Mouse (Mus musculus) gastrocnemius, adult 8-10 months (tissue): ENCODE results near the gene Nxnl1. TPM values are rescaled to one million over a fixed set of nuclear protein-coding genes. Genes with fewer than 3 reads are reported as not detected.
"Not testable (repeated sequence)": the region's sequence is repeated elsewhere in the genome, so short reads cannot be mapped to it uniquely, and the experiment has no call there.

Experiments
- DNase-seq, 2 experiments: peaks; one replicate each; pipeline ENCODE4 v3.0.0; 2022; ENCODE audit warnings: low spot score in 2 of 2
- total RNA-seq, 4 experiments: library from RNA; stranded (reverse); gene quantifications; 2 replicates each; pipeline ENCODE4 v1.2.4; 2022

Nxnl1 gene
- total RNA-seq, 4 experiments from 2014 or later, result 0.09 to 0.13 TPM; not detected in 2

- no peak for DNase-seq
Measured at GRCm38 (mm10) chr8:71558071-71558957, 8.1 kb downstream of the Nxnl1 start, which contains the start of gene Tmem221. TSS of gene Tmem221 (minus strand) at chr8:71558871.

DNA sequence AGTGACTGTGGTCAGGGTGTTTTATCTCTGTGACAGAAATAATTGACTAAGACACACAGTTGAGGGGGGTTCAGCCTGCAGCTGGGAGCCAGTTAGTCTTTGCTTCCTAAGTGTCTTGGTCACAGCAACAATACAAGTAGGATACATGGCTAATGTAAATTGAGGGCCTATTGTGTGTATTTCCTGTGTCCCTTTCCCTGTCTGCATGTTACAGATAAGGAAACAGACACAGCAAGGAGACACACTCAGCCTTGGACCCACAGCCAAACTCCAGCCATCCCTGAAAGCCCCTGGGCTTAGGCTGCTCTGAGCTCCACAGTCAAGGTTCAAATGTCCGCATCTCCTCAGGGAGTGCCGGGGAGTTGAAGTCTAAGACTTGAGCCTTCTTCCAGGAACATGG is 11.8 kb downstream of the Nxnl1 start:
- no peak for DNase-seq

DNA sequence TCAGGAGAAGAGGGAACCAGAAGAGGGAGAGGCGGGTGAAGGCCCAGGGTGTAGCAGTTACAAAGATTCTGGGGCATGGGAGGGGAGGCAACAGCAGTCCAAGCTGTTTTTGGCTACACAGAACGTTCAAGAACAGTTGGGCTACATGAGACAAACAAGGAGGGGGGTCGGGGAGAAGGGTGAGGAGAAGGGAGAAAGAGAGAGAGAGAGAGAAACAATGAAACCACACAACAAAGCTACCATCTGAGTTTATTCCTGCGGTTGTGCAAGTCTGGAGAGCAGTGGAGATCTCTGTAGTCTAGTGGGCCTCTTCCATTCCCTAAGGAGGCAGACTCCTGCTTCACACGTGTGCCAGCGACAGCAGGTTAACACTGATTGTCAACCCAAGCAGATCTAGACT is 12.4 kb downstream of the Nxnl1 start:
- no peak for DNase-seq

GRCm38 (mm10) chr8:71552770-71553169 is 13.6 kb downstream of the Nxnl1 start:
- DNase-seq, result no peak

DNA sequence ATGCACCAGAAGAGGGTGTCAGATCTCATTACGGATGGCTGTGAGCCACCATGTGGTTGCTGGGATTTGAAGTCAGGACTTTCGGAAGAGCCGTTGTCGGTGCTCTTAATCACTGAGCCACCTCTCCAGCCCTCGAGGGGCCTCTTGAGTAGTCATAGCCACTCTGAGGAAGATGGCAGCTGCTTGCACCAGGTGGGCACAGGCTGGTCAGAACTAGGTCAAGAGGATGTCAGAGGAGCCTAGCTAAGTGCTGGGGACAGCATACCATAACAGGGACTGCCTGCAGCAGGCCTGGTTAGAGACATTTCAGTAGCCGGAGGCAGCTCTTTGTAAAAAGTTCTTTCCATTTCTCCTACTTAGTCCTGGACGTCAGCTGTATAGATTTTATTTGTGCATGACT is 15.6 kb downstream of the Nxnl1 start:
- no peak for DNase-seq

DNA sequence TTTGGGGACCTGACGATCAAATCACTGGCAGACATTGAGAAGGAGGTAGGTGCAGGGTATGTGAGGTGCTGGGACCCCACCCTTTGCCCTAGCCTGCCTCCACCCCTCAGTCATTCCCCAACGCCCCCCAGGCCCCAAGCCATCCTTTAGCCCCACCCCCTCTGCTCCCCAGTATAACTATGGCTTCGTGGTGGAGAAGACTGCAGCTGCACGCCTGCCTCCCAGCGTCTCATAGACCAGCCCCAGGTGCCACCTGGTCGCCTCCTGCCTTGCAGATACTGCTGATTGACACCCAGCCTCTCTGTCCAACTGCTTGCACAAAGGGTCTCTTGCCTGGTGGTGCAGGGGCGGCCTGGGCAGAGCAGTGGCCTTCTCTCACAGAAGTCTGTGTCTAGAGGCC is 18.8 kb downstream of the Nxnl1 start:
- DNase-seq, result no peak

DNA sequence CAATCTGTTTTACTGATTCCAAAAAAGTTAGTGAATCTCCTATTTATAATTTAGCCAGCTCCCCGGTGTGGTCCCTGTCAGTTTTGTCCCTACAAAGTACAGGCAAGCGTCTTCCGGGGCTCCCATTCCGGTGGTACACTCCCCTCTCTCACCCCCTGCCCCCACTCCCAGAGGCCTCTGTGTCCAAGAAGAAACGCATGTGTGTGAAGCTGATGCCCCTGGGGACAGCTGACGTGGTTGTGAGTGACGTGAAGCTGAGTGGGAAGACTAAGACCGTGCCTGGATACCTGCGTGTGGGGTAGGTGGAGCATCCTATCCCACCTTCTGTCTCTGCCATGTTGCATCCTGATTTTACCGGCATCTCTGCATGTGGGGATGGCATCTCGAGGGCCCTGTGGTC is 21.3 kb downstream of the Nxnl1 start:
- DNase-seq, result no peak

- no peak for DNase-seq
Measured at GRCm38 (mm10) chr8:71543755-71544154, 22.6 kb downstream of the Nxnl1 start.

- DNase-seq, result peak; percentile 95 to 97
Measured at GRCm38 (mm10) chr8:71542632-71543343, 23.6 kb downstream of the Nxnl1 start, which contains the start of gene Mvb12a. TSS of gene Mvb12a (plus strand) at chr8:71542922.

- DNase-seq, result peak; percentile 77 to 84
Measured at GRCm38 (mm10) chr8:71537028-71537867, 29.2 kb downstream of the Nxnl1 start, which contains the start of gene Bst2. TSS of gene Bst2 (minus strand) at chr8:71537456.

GRCm38 (mm10) chr8:71535663-71536062 is 30.7 kb downstream of the Nxnl1 start:
- no peak for DNase-seq

- DNase-seq, result no peak
Measured at GRCm38 (mm10) chr8:71534263-71534810, 32.1 kb downstream of the Nxnl1 start.

- not testable (repeated sequence) for DNase-seq
Measured at GRCm38 (mm10) chr8:71530735-71531467, 35.5 kb downstream of the Nxnl1 start.

DNA sequence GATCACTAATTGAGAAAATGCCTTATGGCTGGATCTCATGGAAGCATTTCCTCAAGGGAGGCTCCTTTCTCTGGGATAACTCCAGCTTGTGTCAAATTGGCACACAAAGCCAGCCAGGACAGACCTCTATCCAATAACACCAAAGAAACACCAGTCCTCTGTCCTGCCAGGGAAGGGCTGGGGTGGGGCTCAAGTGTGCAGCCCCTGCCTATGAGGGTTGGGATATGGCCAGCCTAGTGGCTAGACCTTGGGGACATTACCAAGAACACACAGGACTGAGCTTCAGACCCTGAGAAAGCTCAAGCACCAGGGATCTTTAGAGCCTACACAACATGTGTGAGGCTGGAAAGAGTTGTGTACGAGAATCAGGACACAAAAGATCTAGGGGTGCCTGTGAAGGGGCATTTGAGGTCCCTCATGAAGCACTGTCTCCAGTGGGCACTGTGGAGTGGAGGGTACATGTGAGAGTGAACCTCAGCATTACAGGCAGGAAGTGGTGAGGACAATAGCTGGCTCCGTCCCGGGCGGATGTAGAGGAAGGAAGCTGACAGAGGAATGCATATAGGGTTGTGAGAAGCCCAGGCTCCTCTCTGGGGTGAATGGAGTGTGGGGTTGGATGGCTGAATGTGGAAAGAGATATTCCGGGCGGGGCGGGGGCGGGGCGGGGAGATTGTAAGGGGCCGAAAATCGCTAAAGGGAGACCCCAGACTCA is 37.9 kb downstream of the Nxnl1 start:
- DNase-seq, result no peak

DNA sequence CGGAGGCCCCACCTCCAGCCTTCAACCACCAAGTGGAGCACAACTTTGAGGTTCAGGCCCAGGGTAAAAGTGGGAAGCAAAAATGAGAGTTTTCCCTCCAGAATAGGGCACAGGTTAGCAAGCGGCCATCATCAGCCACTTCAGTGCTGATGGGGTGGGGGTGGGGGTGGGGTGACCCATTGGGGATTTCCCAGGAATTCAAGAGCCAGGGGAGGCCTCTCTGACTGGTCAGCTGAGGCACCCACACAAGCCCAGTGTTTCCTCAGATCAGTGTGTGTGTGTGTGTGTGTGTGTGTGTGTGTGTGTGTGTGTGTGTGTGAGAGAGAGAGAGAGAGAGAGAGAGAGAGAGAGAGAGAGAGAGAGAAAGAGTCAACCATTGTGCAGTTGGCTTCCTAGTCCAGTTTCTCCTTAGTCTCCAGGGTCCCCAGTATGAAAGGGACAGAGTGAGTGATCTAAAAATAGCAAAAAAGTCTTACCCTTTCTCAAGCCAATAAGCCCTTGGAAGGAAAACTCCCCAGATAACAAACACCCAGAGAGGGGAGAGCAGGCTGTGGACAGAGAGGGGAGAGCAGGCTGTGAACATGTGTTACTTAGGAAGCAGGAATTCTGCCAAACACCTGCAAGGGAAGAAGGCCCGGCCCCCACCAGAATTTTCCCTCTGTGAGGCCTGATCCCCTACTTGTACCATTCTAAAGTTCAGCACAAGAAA is 39.1 kb downstream of the Nxnl1 start:
- no peak for DNase-seq

GRCm38 (mm10) chr8:71526272-71526671 is 40.1 kb downstream of the Nxnl1 start:
- DNase-seq, result no peak

GRCm38 (mm10) chr8:71525226-71526050 is 41.0 kb downstream of the Nxnl1 start, which contains the start of gene Ccdc194:
TSS of gene Ccdc194 (minus strand) at chr8:71525711.
- no peak for DNase-seq

- DNase-seq, result peak; percentile 91 to 93
Measured at GRCm38 (mm10) chr8:71521634-71522033, 44.8 kb downstream of the Nxnl1 start.
